Mouse (Mus musculus) common myeloid progenitor, adult 5-6 weeks (primary cell): Measurements from ENCODE around the gene Tbc1d2b. TPM values are rescaled to one million over a fixed set of nuclear protein-coding genes. Genes with fewer than 3 reads are reported as not detected.

ENCODE experiments used
- ATAC-seq: replicated peaks from 2 replicates; pipeline ENCODE4 v1.8.0; 2016; ENCODE audit warnings: low read depth, mild to moderate bottlenecking, moderate TSS enrichment, inconsistent platforms; ENCODE audit not compliant: poor library complexity, severe bottlenecking
- total RNA-seq: library from RNA; stranded (forward); fragments of 200-1000, 187-1606 nt; gene quantifications from 2 replicates; pipeline ENCODE4 v1.2.3, GENCODE M21; 2017

Gene Tbc1d2b
- total RNA-seq, 1 experiment from 2014 or later: 61.3 TPM

- no peak for ATAC-seq
Measured at GRCm38 (mm10) chr9:90183550-90183949, 87.1 kb downstream of the Tbc1d2b start.

GRCm38 (mm10) chr9:90182636-90183421 lies 87.8 kb downstream of the Tbc1d2b start:
- ATAC-seq: no peak

GRCm38 (mm10) chr9:90181656-90182388 lies 88.8 kb downstream of the Tbc1d2b start:
- ATAC-seq: no peak

- ATAC-seq: no peak
Measured at GRCm38 (mm10) chr9:90179409-90179808, 91.2 kb downstream of the Tbc1d2b start.

GRCm38 (mm10) chr9:90173330-90173729 lies 97.3 kb downstream of the Tbc1d2b start:
- peak; percentile 9; the same call in 1 of the 2 replicates for ATAC-seq

- ATAC-seq: peak; percentile 74
Measured at GRCm38 (mm10) chr9:90172528-90173321, 97.9 kb downstream of the Tbc1d2b start.

GRCm38 (mm10) chr9:90171421-90171820 lies 99.2 kb downstream of the Tbc1d2b start:
- no peak for ATAC-seq

GRCm38 (mm10) chr9:90169965-90170364 lies 100.6 kb downstream of the Tbc1d2b start:
- ATAC-seq: no peak

- no peak for ATAC-seq
Measured at GRCm38 (mm10) chr9:90166615-90167014, 104.0 kb downstream of the Tbc1d2b start.

- no peak for ATAC-seq
Measured at GRCm38 (mm10) chr9:90165590-90165989, 105.0 kb downstream of the Tbc1d2b start.

GRCm38 (mm10) chr9:90164670-90165453 lies 105.7 kb downstream of the Tbc1d2b start:
- peak; percentile 15; the same call in 1 of the 2 replicates for ATAC-seq

- peak; percentile 20; the same call in 1 of the 2 replicates for ATAC-seq
Measured at GRCm38 (mm10) chr9:90163749-90164095, 106.9 kb downstream of the Tbc1d2b start.

GRCm38 (mm10) chr9:90162926-90163748 lies 107.5 kb downstream of the Tbc1d2b start, which contains the start of gene Adamts7:
Gene Adamts7, plus strand, starts transcription at chr9:90163069.
- peak; percentile 58 for ATAC-seq

- ATAC-seq: peak; percentile 88
Measured at GRCm38 (mm10) chr9:90162243-90162925, 108.2 kb downstream of the Tbc1d2b start.
